Mouse (Mus musculus) myocyte (in vitro differentiated cells): Measurements from ENCODE around the gene Hes6.

Experiments
- CEBPB ChIP-seq: IDR thresholded peaks from 2 replicates; pipeline ENCODE4 v1.6.1; 2011; ENCODE audit warnings: mild to moderate bottlenecking, moderate library complexity; ENCODE audit not compliant: poor library complexity, insufficient read depth, severe bottlenecking
- E2F4 ChIP-seq: IDR thresholded peaks from one replicate; pipeline ENCODE4 v1.6.1; 2011; ENCODE audit warnings: mild to moderate bottlenecking, control low read depth, moderate library complexity; ENCODE audit not compliant: insufficient read depth
- MAX ChIP-seq: IDR thresholded peaks from one replicate; pipeline ENCODE4 v1.6.1; 2011; ENCODE audit warnings: low read depth, mild to moderate bottlenecking, control low read depth
- MYOG ChIP-seq, 3 experiments: IDR thresholded peaks; one replicate each; pipeline ENCODE4 v1.6.1; 2011; ENCODE audit warnings: control low read depth in 2 of 3, low read depth in 2 of 3, mild to moderate bottlenecking in 2 of 3; ENCODE audit not compliant: insufficient read length in 2 of 3, control insufficient read depth in 1 of 3, insufficient read depth in 1 of 3
- POLR2A ChIP-seq: IDR thresholded peaks from one replicate; pipeline ENCODE4 v1.6.1; 2011; ENCODE audit warnings: low read depth, mild to moderate bottlenecking, control low read depth, moderate library complexity; ENCODE audit not compliant: insufficient read length
- SRF ChIP-seq: IDR thresholded peaks from one replicate; pipeline ENCODE4 v1.6.1; 2011; ENCODE audit warnings: low read depth; ENCODE audit not compliant: control insufficient read depth, insufficient read length
- TCF12 ChIP-seq: IDR thresholded peaks from one replicate; pipeline ENCODE4 v1.6.1; 2011; ENCODE audit warnings: mild to moderate bottlenecking, control low read depth; ENCODE audit not compliant: poor library complexity, insufficient read depth, severe bottlenecking
- USF1 ChIP-seq: IDR thresholded peaks from one replicate; pipeline ENCODE4 v1.6.1; 2011; ENCODE audit warnings: low read depth, mild to moderate bottlenecking, control low read depth, moderate library complexity

GRCm38 (mm10) chr1:91417991-91418390 lies 4.2 kb upstream of the Hes6 start:
- TF ChIP-seq TCF12 = no peak
- no peak for TF ChIP-seq CEBPB
- no peak for TF ChIP-seq POLR2A
- no peak for TF ChIP-seq MAX
- no peak for TF ChIP-seq E2F4
- no peak for TF ChIP-seq USF1
- no peak for TF ChIP-seq MYOG (IDR thresholded peaks at IDR 0.05; ENCODE audit: control insufficient read depth in 1 of 3, insufficient read depth in 1 of 3, insufficient read length in 2 of 3, low read depth in 2 of 3)
- TF ChIP-seq SRF = no peak
